8 mouse cellular contexts compared by ENCODE assay signal in the genomic region with DNA sequence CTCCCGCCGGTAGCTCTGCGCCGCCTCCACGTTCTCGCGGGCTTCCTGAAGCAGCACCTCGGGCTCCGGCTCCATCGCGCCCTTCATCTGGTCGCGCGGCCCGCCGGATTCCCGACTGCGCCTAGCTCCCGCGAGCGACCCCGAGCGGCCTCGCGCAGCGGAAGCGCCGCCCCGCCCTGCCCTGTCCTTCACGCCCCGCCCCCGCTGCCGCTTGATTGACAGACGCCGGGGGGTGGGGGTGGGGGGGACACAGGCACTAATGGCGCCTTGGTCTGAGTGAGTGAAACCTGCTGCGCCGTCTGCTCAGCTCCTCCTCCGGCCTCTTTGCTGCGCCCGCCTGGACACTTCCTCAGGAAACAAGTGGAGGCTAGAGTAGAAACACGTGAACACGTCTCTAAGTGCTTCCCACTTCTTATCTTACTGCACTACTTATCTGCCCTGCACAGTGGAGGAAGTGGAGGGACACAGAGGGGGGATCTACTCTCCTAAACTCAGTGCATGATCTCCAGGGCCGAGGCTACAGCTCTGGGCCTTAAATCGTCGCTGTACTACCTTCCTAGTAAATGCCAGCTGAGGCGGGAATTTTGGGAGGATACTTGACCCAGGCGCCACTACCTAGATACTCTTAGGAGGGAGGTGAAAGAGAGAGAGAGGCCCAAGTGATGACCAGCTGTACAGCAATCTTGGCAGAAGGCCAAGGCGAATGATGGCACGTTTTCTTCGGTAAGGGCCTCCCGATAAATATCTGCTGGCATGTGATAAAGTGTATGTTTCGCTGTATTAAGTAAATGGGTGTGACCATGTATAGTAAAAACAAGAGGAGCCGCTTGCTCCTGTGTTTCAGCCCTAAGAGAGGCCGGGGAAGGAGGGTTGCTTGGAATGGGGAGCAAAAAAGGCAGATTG. TPM values are rescaled to one million over a fixed set of nuclear protein-coding genes. Genes with fewer than 3 reads are reported as not detected.
DNase-seq lines count a peak whose midpoint lies in the region; ATAC-seq lines count a peak whose summit lies in the region.

Crlf3 (minus strand) TSS at position 166 of the 903 bp plus-strand sequence.

- peaks cover 6 to 13% of the 10 kb centered on the region in 2 experiments for H3K4me1 ChIP-seq in heart, embryonic 14.5 days (ENCODE audit: control insufficient read depth in 2 of 2, insufficient read depth in 2 of 2, low read length in 2 of 2)
- H3K4me1 ChIP-seq in liver, embryonic 13.5 days (replicated peaks) = peaks cover 68% of the 10 kb centered on the region
- H3K4me1 ChIP-seq in stomach, embryonic 16.5 days (ENCODE audit: control insufficient read depth, insufficient read depth, low read length) = peaks cover 14% of the 10 kb centered on the region; the same call in 1 of the 2 replicates

- 3% methylated on average over 55 of the region's 55 CpGs for WGBS in heart, embryonic 14.5 days
- WGBS in liver, embryonic 13.5 days (ENCODE audit: insufficient replicate concordance) = 1% methylated on average over 55 of the region's 55 CpGs
- WGBS in stomach, embryonic 16.5 days = 2% methylated on average over 55 of the region's 55 CpGs

- H3K27me3 ChIP-seq in heart, embryonic 14.5 days (ENCODE audit: control insufficient read depth, insufficient read depth, low read length) = no peaks in the 10 kb centered on the region
- no peaks in the 10 kb centered on the region for H3K27me3 ChIP-seq in liver, embryonic 13.5 days
- no peaks in the 10 kb centered on the region for H3K27me3 ChIP-seq in stomach, embryonic 16.5 days (ENCODE audit: control insufficient read depth, insufficient read depth, low read length)

- peak; percentile 84 for ATAC-seq in erythroid progenitor cell, adult 5-6 weeks (replicated peaks; ENCODE audit: low FRiP score, poor library complexity, severe bottlenecking)
- peak; percentile 92 for ATAC-seq in heart, embryonic 14.5 days (ENCODE audit: insufficient number of reproducible peaks, insufficient read depth, low FRiP score, low read depth)
- ATAC-seq in liver, embryonic 13.5 days (ENCODE audit: low read depth) = peak; percentile 93
- ATAC-seq in stomach, embryonic 16.5 days (ENCODE audit: insufficient read depth, low FRiP score) = peak; percentile 96

- H3K9me3 ChIP-seq in heart, embryonic 14.5 days (ENCODE audit: control insufficient read depth, low read length) = no peaks in the 10 kb centered on the region
- H3K9me3 ChIP-seq in liver, embryonic 13.5 days (replicated peaks) = peaks cover 5% of the 10 kb centered on the region; the same call in 1 of the 2 replicates
- H3K9me3 ChIP-seq in stomach, embryonic 16.5 days (replicated peaks; ENCODE audit: control insufficient read depth, low read length) = no peaks in the 10 kb centered on the region

- peaks cover 10% of the 10 kb centered on the region for H3K36me3 ChIP-seq in heart, embryonic 14.5 days (ENCODE audit: control insufficient read depth, insufficient read depth, low read length)
- H3K36me3 ChIP-seq in liver, embryonic 13.5 days = peaks cover 27% of the 10 kb centered on the region
- H3K36me3 ChIP-seq in stomach, embryonic 16.5 days (ENCODE audit: control insufficient read depth, insufficient read depth, low read length) = no peaks in the 10 kb centered on the region

- H3K4me2 ChIP-seq in heart, embryonic 14.5 days (ENCODE audit: low read length) = peak within 1 kb of the TSS; percentile 87
- peak within 1 kb of the TSS; percentile 69 for H3K4me2 ChIP-seq in liver, embryonic 13.5 days
- peak within 1 kb of the TSS; percentile 66 for H3K4me2 ChIP-seq in stomach, embryonic 16.5 days (ENCODE audit: low read depth, low read length)

- peak within 1 kb of the TSS; percentile 95 for H3K9ac ChIP-seq in heart, embryonic 14.5 days (ENCODE audit: low read length)
- peak within 1 kb of the TSS; percentile 100 for H3K9ac ChIP-seq in liver, embryonic 13.5 days
- peak within 1 kb of the TSS; percentile 98 for H3K9ac ChIP-seq in stomach, embryonic 16.5 days (ENCODE audit: low read length)

- peak; percentile 95 for DNase-seq in CD4-positive helper T cell, adult 2 months (ENCODE audit: low read depth, low spot score)
- peak; percentile 62 for DNase-seq in brain, embryonic 18.5 days (ENCODE audit: low read depth, low spot score)
- peak; percentile 97 for DNase-seq in kidney, postnatal 14 days
- DNase-seq in liver, embryonic 13.5 days = peak; percentile 87
- DNase-seq in neural tube, embryonic 10.5 days (ENCODE audit: extremely low spot score, low spot score) = peak; percentile 96

- H3K27ac ChIP-seq in heart, embryonic 14.5 days (replicated peaks in 1 of 2; ENCODE audit: control insufficient read depth in 1 of 2, insufficient read depth in 1 of 2, low read depth in 2 of 2, low read length in 2 of 2) = peak within 1 kb of the TSS; percentile 97
- H3K27ac ChIP-seq in liver, embryonic 13.5 days = peak within 1 kb of the TSS; percentile 100
- peak within 1 kb of the TSS; percentile 96 for H3K27ac ChIP-seq in stomach, embryonic 16.5 days (ENCODE audit: low read length)

- peak within 1 kb of the TSS; percentile 78 to 88 for H3K4me3 ChIP-seq in heart, embryonic 14.5 days (ENCODE audit: control insufficient read depth in 1 of 2, insufficient read depth in 1 of 2, low read depth in 1 of 2, low read length in 2 of 2)
- peak within 1 kb of the TSS; percentile 99 for H3K4me3 ChIP-seq in liver, embryonic 13.5 days (replicated peaks)
- peak within 1 kb of the TSS; percentile 94 for H3K4me3 ChIP-seq in stomach, embryonic 16.5 days (replicated peaks; ENCODE audit: low read length)

RNA-seq across cellular contexts. Expression of gene Crlf3, which starts in this region (rescaled TPM):
- total RNA-seq in erythroid progenitor cell, adult 5-6 weeks (2015; ENCODE audit: low replicate concordance) = 67.0 and 103 TPM in 2 replicates
- 92.1 and 92.8 TPM in 2 replicates for total RNA-seq in erythroid progenitor cell, adult 5-6 weeks (2017; ENCODE audit: low replicate concordance)
- polyA plus RNA-seq in heart, embryonic 14.5 days (2014; fragmentation: Nextera tagmentation; extraction: Ambion mirVana) = 32.5 and 33.3 TPM in 2 replicates
- 91.4 and 103 TPM in 2 replicates for polyA plus RNA-seq in liver, embryonic 13.5 days (2015; fragmentation: Nextera tagmentation; extraction: Ambion mirVana)
- polyA plus RNA-seq in stomach, embryonic 16.5 days (2015; fragmentation: Nextera tagmentation; extraction: Ambion mirVana) = 22.4 and 28.7 TPM in 2 replicates

Comparison
In these comparisons a context has a peak if more than half of its experiments do, and no peak if none do; other contexts are left out.
1. Peak in every context shown above with its lines: DNase-seq, ATAC-seq, H3K4me3 ChIP-seq and H3K27ac ChIP-seq.